Mouse (Mus musculus): ENCODE measurements around the gene Il9. TPM values are rescaled to one million over a fixed set of nuclear protein-coding genes. Genes with fewer than 3 reads are reported as not detected.

The Il9 gene
- polyA plus RNA-seq, 1 experiment from 2014 or later: not detected

DNA sequence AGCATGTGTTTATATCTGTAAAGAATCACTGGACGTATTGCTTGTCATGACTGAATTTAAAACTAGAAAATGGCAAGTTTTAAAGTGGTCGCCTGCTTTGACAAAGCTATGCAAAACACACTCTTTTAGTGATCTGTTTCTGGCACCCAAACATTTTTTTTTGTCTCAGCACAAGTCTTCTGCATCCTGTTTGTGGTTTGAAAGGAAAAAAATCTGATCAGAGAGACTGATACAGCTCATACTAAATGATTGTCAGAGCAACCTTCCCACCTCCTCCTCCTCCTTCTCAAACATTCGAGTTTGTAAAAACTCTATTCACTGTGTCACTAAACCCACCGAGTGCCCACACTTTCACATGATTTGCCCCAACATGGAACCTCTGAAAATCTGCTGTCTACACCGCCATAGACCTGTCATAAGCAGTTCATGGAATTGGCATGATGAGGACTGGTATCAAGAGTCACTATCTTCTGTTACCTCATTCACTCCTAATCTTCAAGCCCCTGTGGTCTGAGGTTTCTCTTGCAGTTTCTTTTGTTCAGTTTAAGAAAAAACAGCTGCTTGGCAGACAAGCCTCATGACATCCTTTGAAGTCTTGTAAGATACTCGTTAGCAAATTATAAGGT lies 24.9 kb upstream of the Il9 start:
- 0 out of 2 replicates have a peak, but pooled peaks cover 3% of the 10 kb centered on the region for H3K27me3 ChIP-seq (replicated peaks)
- no peaks in the 10 kb centered on the region for H3K9me3 ChIP-seq
- no peak overlapping the region for H3K4me3 ChIP-seq
- ATAC-seq (ENCODE audit: extremely low read depth, insufficient number of reproducible peaks, low FRiP score, low TSS enrichment): no peak
- no peaks in the 10 kb centered on the region for H3K4me1 ChIP-seq
- H3K4me2 ChIP-seq: no peak overlapping the region
- no peaks in the 10 kb centered on the region for H3K36me3 ChIP-seq
- H3K27ac ChIP-seq (replicated peaks): no peak overlapping the region
- WGBS: 66% methylated on average over 6 of the region's 6 CpGs
- no peak overlapping the region for H3K9ac ChIP-seq

DNA sequence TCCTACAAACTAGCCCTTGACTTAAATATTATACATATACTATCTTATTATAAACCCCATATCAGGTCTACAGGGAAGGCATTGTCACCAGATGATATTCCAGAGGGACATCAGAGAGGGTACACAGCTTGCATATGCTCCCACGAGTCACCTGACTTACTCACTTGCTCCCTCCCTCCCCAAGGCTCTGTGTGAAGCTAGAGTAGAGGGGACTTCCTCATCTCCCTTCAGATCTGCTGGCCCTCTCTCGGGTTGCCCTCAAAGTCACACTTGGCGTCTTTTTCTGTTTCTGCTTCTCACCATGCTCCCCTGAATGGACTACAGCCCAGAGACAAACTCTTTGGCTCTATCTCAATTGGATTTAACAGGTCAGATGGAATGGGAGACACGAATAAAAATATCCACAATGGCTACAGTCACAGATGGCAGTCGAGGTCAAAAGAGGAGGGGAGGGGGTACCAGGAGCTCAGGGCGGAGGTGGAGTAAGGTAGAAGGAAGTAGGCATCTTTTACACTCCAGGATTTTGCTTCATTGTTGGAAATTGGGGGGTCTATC lies 19.9 kb upstream of the Il9 start:
- no peak for ATAC-seq (ENCODE audit: extremely low read depth, insufficient number of reproducible peaks, low FRiP score, low TSS enrichment)
- H3K27me3 ChIP-seq (replicated peaks): 0 out of 2 replicates have a peak, but pooled peaks cover 3% of the 10 kb centered on the region
- H3K36me3 ChIP-seq: no peaks in the 10 kb centered on the region
- WGBS: 53% methylated on average over 6 of the region's 6 CpGs
- peaks cover 4% of the 10 kb centered on the region; the same call in 1 of the 2 replicates for H3K9me3 ChIP-seq
- H3K4me1 ChIP-seq: no peaks in the 10 kb centered on the region
- no peak overlapping the region for H3K4me3 ChIP-seq
- H3K27ac ChIP-seq (replicated peaks): no peak overlapping the region
- H3K9ac ChIP-seq: no peak overlapping the region
- no peak overlapping the region for H3K4me2 ChIP-seq

DNA sequence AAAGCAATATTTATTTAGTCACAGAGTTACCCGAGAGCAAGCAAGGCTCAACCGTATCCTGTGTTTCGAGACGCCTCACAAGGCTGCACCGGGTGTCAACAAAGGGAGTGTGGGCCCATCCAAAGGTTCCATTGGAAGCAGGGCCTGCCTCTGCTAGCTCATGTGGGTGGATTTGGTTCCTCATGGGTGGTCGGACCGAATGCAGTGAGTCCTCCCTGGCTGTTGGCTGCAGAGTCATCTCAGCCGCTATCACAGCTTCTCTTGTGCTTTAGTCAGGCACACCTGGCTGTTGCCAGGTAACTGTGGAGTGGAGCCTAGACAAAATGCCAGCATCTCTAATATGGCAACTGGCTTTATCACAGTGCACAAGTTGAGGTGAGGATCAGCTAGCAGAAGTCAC lies 18.6 kb upstream of the Il9 start:
- Histone ChIP-seq H3K9me3 (peaks cover 4% of the 10 kb centered on the region; the same call in 1 of the 2 replicates), H3K4me3 (no peak overlapping the region), H3K27me3 (replicated peaks) (0 out of 2 replicates have a peak, but pooled peaks cover 3% of the 10 kb centered on the region), H3K4me1 (no peaks in the 10 kb centered on the region), H3K9ac (no peak overlapping the region), H3K4me2 (no peak overlapping the region), H3K27ac (replicated peaks) (no peak overlapping the region), H3K36me3 (no peaks in the 10 kb centered on the region)
- ATAC-seq (ENCODE audit: extremely low read depth, insufficient number of reproducible peaks, low FRiP score, low TSS enrichment): no peak
- WGBS: 78% methylated on average over 8 of the region's 8 CpGs

DNA sequence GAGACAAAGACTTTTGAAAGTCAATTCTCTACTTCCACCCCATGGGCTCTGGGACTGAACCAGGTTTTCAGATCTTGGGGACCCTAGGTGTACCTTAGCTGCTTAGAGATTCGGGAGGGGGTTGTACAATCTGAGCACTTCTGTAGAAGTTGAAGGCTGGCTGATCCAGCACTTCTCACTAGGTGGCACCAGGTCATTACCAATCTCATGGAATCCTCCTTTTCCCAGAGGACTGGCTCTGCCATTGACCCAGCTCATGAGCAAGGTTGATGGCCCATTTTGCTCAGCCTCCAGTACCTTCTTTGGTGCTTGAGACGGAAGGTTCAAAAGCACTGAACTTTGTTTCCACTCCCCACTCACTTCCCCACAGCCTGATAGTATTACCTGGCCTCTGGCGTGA lies 18.1 kb upstream of the Il9 start:
- H3K4me3 ChIP-seq: no peak overlapping the region
- WGBS: 55% methylated on average over 3 of the region's 3 CpGs

DNA sequence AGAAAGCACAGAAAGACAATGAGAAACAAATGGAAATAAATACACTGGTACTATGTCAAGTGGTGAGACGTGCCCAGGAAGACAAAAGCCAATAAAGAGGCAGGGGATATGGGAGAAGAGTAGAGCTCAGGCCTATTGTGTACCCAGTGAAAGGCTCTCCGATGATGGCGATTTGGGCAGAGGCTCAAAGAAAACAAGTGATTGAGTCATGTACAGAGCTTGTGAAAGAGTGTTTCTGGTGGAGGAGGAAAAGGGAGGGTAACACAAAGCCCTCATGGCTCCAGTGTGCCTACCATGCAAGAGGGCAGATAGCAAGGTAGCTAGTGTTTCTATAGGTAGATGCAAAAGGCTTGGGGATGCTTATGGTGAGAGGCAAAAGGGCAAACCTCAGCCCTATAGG lies 12.4 kb upstream of the Il9 start:
- Histone ChIP-seq H3K9ac (no peak overlapping the region), H3K27ac (replicated peaks) (no peak overlapping the region), H3K4me1 (no peaks in the 10 kb centered on the region), H3K4me2 (no peak overlapping the region), H3K27me3 (replicated peaks) (no peaks in the 10 kb centered on the region), H3K36me3 (no peaks in the 10 kb centered on the region), H3K4me3 (no peak overlapping the region), H3K9me3 (peaks cover 4% of the 10 kb centered on the region; the same call in 1 of the 2 replicates)
- ATAC-seq (ENCODE audit: extremely low read depth, insufficient number of reproducible peaks, low FRiP score, low TSS enrichment): no peak
- WGBS: 60% methylated on average over 3 of the region's 3 CpGs

More for the DNA sequence above, 18.1 kb upstream of the Il9 start:
- Histone ChIP-seq H3K9me3 (peaks cover 4% of the 10 kb centered on the region; the same call in 1 of the 2 replicates), H3K27me3 (replicated peaks) (0 out of 2 replicates have a peak, but pooled peaks cover 3% of the 10 kb centered on the region), H3K36me3 (no peaks in the 10 kb centered on the region), H3K27ac (replicated peaks) (no peak overlapping the region), H3K4me2 (no peak overlapping the region), H3K4me1 (no peaks in the 10 kb centered on the region), H3K9ac (no peak overlapping the region)
- ATAC-seq (ENCODE audit: extremely low read depth, insufficient number of reproducible peaks, low FRiP score, low TSS enrichment): no peak

DNA sequence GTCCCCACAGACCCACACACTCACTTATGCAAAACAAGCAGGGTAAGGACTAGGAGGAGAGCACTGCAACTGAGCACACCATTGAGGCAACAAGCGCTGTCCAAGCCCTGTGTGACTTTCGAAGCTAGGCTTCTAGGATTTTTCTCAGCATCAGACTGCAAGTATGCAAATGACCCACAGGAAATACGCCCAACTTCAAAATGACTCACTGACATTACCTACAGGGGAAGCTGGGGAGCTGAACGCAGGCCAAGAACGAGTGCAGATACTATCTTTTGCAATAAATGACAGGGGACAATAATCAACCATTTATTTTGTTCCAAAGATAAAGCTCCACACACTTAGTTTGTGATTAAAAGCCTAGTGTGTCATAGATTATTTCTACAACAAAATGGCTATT lies 6.0 kb upstream of the Il9 start:
- no peak for ATAC-seq (ENCODE audit: extremely low read depth, insufficient number of reproducible peaks, low FRiP score, low TSS enrichment)
- H3K27ac ChIP-seq (replicated peaks): no peak overlapping the region
- no peak overlapping the region for H3K9ac ChIP-seq
- H3K27me3 ChIP-seq (replicated peaks): no peaks in the 10 kb centered on the region
- no peaks in the 10 kb centered on the region for H3K36me3 ChIP-seq
- H3K4me1 ChIP-seq: no peaks in the 10 kb centered on the region
- 60% methylated on average over 5 of the region's 5 CpGs for WGBS
- no peaks in the 10 kb centered on the region for H3K9me3 ChIP-seq
- no peak overlapping the region for H3K4me2 ChIP-seq
- H3K4me3 ChIP-seq: no peak overlapping the region

DNA sequence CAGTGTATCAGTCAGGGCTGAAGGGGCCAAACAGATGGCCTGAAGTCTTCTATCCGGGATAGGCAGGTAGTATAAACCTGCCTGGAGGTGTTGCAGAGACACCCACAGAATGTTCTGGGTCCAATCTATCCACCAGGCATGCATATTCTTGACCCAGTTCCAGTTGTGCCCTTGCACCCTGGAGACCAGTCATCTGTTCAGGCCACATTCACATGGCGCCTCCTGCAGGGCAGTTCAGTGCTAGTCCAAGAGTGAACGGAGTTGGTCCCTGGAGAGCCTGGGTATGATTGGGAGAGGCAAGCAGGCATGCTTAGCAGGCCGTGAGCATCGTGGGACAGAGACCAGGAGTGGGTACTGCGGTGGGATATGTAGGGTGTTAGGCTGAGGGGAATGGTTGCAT lies 4.0 kb downstream of the Il9 start:
- Histone ChIP-seq H3K9ac (no peak overlapping the region), H3K27ac (replicated peaks) (no peak overlapping the region), H3K36me3 (no peaks in the 10 kb centered on the region), H3K27me3 (replicated peaks) (peaks cover 16% of the 10 kb centered on the region; the same call in 1 of the 2 replicates), H3K4me2 (no peak overlapping the region), H3K4me3 (no peak overlapping the region), H3K4me1 (peaks cover 11% of the 10 kb centered on the region), H3K9me3 (no peaks in the 10 kb centered on the region)
- WGBS: 73% methylated on average over 6 of the region's 6 CpGs
- ATAC-seq (ENCODE audit: extremely low read depth, insufficient number of reproducible peaks, low FRiP score, low TSS enrichment): no peak

DNA sequence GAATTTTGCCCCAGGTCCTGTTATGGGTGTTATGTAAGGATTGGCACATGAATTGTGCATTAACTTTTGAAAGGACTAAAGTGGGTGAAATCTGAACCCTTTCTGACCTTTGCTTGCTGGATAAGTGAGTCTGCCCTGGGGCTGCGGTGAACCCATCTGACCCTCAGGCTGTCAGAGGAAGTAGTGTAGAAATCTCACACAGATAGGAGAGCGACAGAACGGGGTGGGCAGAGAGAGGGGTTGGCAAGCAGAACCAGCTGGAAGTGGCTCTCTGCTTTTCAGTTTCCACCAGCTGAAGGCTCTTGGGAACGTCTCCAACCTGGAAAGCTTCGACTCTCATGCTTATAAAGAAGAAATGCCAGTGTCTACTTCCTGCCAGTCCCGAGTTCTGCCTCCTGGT lies 4.8 kb downstream of the Il9 start:
- 18% methylated on average over 6 of the region's 6 CpGs for WGBS
- Histone ChIP-seq H3K27me3 (replicated peaks) (peaks cover 19% of the 10 kb centered on the region; the same call in 1 of the 2 replicates), H3K4me1 (peaks cover 11% of the 10 kb centered on the region), H3K4me3 (no peak overlapping the region), H3K27ac (replicated peaks) (no peak overlapping the region), H3K9me3 (no peaks in the 10 kb centered on the region), H3K4me2 (no peak overlapping the region), H3K36me3 (no peaks in the 10 kb centered on the region), H3K9ac (no peak overlapping the region)
- ATAC-seq (ENCODE audit: extremely low read depth, insufficient number of reproducible peaks, low FRiP score, low TSS enrichment): no peak

DNA sequence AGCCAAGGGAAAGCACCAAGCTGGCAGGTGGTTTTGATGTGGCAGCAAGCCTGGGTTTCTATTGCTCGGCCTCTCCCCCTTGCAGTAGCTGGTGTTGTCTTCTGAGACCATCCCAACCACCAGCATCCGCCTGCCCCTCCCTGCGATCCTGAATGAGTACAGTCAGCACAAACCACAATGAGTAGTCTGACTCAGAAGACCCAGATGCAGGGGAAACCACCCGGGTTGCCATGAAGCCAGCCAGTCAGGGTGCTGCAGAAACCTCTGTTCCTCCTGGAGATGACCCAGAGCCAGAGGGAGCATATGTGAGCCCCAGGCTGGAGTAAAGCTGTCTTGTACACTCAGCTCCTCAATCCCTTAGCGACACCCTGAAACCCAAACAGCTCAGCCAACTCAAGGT lies 5.3 kb downstream of the Il9 start:
- Histone ChIP-seq H3K9ac (no peak overlapping the region), H3K27ac (replicated peaks) (no peak overlapping the region), H3K4me3 (no peak overlapping the region), H3K4me1 (peaks cover 11% of the 10 kb centered on the region), H3K9me3 (no peaks in the 10 kb centered on the region), H3K36me3 (no peaks in the 10 kb centered on the region), H3K4me2 (no peak overlapping the region), H3K27me3 (replicated peaks) (peaks cover 19% of the 10 kb centered on the region; the same call in 1 of the 2 replicates)
- WGBS: 61% methylated on average over 5 of the region's 5 CpGs
- no peak for ATAC-seq (ENCODE audit: extremely low read depth, insufficient number of reproducible peaks, low FRiP score, low TSS enrichment)

DNA sequence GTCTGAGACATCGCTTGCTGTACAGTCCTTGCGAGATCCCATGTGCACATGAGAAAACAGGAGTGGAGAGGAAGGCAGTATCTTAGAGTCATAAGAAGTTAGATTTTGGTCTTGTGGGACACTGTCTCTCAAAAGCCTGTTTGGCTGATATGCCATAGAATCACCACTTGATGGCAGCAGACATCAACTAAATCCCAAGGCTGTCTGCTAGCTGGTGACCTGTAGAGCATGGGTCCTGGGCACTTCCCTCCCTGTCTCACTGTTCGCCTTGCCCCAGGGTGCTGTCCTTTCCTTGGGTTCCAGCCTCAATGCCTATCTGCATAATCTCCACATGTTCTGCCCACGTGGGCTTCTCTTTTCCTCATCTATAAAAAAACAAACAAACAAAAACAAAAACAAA lies 6.7 kb downstream of the Il9 start:
- Histone ChIP-seq H3K4me1 (peaks cover 11% of the 10 kb centered on the region), H3K27ac (replicated peaks) (no peak overlapping the region), H3K27me3 (replicated peaks) (peaks cover 19% of the 10 kb centered on the region), H3K9me3 (no peaks in the 10 kb centered on the region), H3K4me2 (no peak overlapping the region), H3K36me3 (no peaks in the 10 kb centered on the region), H3K4me3 (no peak overlapping the region), H3K9ac (no peak overlapping the region)
- 24% methylated on average over 4 of the region's 4 CpGs for WGBS
- no peak for ATAC-seq (ENCODE audit: extremely low read depth, insufficient number of reproducible peaks, low FRiP score, low TSS enrichment)

DNA sequence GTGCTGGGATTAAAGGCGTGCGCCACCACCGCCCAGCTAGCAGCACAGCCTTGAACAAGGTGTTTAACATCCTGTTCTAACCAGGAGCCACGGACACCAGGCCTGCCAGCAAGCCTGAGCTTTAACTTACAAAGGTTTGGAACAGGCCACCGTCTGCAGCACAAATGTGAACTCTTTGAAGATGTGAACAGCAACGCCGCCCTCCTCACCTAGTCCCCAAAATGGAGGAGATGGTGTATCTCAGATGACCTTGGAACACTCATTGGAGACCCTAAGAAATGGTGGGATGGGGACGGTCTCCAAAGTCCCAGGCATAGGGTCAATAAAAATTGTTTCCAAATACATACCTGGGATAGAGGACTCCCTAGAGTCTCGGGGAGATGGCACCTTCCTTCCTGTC lies 9.4 kb downstream of the Il9 start:
- ATAC-seq (ENCODE audit: extremely low read depth, insufficient number of reproducible peaks, low FRiP score, low TSS enrichment): no peak
- 80% methylated on average over 9 of the region's 9 CpGs for WGBS
- Histone ChIP-seq H3K4me1 (peaks cover 7% of the 10 kb centered on the region), H3K27ac (replicated peaks) (no peak overlapping the region), H3K36me3 (no peaks in the 10 kb centered on the region), H3K4me3 (no peak overlapping the region), H3K4me2 (no peak overlapping the region), H3K9ac (no peak overlapping the region), H3K9me3 (no peaks in the 10 kb centered on the region), H3K27me3 (replicated peaks) (peaks cover 19% of the 10 kb centered on the region)

DNA sequence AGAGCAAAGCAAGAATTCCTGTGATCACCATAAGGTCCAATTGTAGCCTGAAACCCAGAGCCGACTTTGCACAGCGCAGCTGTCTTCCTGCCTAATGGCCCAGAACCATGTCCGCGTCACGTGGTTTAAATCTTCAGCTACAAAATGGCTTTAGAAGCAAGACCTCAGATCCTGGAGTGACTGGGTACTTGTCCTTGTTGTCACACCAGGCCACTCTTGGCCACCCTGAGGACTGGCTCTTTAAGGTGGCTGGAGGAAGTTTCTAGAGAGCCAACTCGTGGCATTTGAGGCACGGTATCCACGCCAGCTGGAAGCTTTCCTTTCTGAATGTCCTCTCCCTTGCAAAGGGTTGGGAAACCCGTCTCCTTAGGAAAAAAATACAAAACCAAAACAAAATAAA lies 10.1 kb downstream of the Il9 start:
- 76% methylated on average over 9 of the region's 9 CpGs for WGBS
- H3K9ac ChIP-seq: no peak overlapping the region
- H3K4me3 ChIP-seq: no peak overlapping the region
- H3K4me2 ChIP-seq: no peak overlapping the region
- H3K27me3 ChIP-seq (replicated peaks): peaks cover 19% of the 10 kb centered on the region
- H3K9me3 ChIP-seq: no peaks in the 10 kb centered on the region
- H3K36me3 ChIP-seq: no peaks in the 10 kb centered on the region
- no peak overlapping the region for H3K27ac ChIP-seq (replicated peaks)
- no peaks in the 10 kb centered on the region for H3K4me1 ChIP-seq
- ATAC-seq (ENCODE audit: extremely low read depth, insufficient number of reproducible peaks, low FRiP score, low TSS enrichment): no peak

Data from heart, embryonic 13.5 days (tissue).